ENCODE assay signal across 19 mouse cellular contexts in genomic region chr9:73101536-73101935, GRCm38 (mm10). TPM values are rescaled to one million over a fixed set of nuclear protein-coding genes. Genes with fewer than 3 reads are reported as not detected.
"Had no signal": no experiment of that assay in that cellular context is flagged by ENCODE, and none has a peak within 500 bp of the region (broad histone marks: within the 10 kb centered on the region; RNA-seq: fewer than 3 reads in every experiment).

Khdc3 (plus strand) TSS chr9:73101836.

- H3K27ac ChIP-seq: lung, embryonic 15.5 days; macrophage; midbrain, embryonic 13.5 days; midbrain, embryonic 15.5 days; neural tube, embryonic 12.5 days; stomach, embryonic 15.5 days; stomach, postnatal 0 days had no signal

- H3K36me3 ChIP-seq: lung, embryonic 15.5 days; midbrain, embryonic 13.5 days; midbrain, embryonic 15.5 days; neural tube, embryonic 12.5 days; stomach, embryonic 15.5 days had no signal

- H3K9me3 ChIP-seq: lung, embryonic 15.5 days; midbrain, embryonic 13.5 days; midbrain, embryonic 15.5 days; neural tube, embryonic 12.5 days; stomach, embryonic 15.5 days had no signal

- DNase-seq: liver, postnatal 0 days; lung, adult 2 months; lung, postnatal 14 days; lung, postnatal 36 days; right cerebral cortex, postnatal 14 days; thymus, adult 2 months; thymus, postnatal 25 days; thymus, postnatal 4 days had no signal

- ATAC-seq: liver, postnatal 0 days; lung, postnatal 0 days; midbrain, embryonic 13.5 days; midbrain, embryonic 15.5 days had no signal

- H3K27me3 ChIP-seq: megakaryocyte, embryonic 14.5 days had no signal

RNA-seq across cellular contexts. Expression of gene Khdc3, which starts in this region (rescaled TPM):
- total RNA-seq: monocyte, adult 5-6 weeks had no signal
- polyA plus RNA-seq: liver, postnatal 0 days; lung, embryonic 15.5 days; macrophage; midbrain, embryonic 11.5 days; neural tube, embryonic 12.5 days; stomach, postnatal 0 days had no signal
